Mouse (Mus musculus) heart, adult 2 months (tissue): ENCODE measurements around the gene Per2. TPM values are rescaled to one million over a fixed set of nuclear protein-coding genes. Genes with fewer than 3 reads are reported as not detected.

Experiments
- DNase-seq, 2 experiments: peaks; one replicate each; pipeline ENCODE4 v3.0.0; 2021
- H3K27ac ChIP-seq: fragments of 200-600 bp; 2 replicates; pipeline ENCODE4 v1.8.1; 2022
- H3K27me3 ChIP-seq: fragments of 200-500 bp; 2 replicates; pipeline ENCODE4 v1.6.1; 2012; ENCODE audit warnings: mild to moderate bottlenecking, low read length, inconsistent platforms, mixed read lengths; ENCODE audit not compliant: control insufficient read depth, insufficient read depth
- H3K36me3 ChIP-seq: fragments of 200-500 bp; 2 replicates; pipeline ENCODE4 v1.6.1; 2012; ENCODE audit warnings: low read length, inconsistent platforms; ENCODE audit not compliant: control insufficient read depth, insufficient read depth
- H3K4me1 ChIP-seq: fragments of 200-500 bp; 2 replicates; pipeline ENCODE4 v1.6.1; 2011; ENCODE audit warnings: low read length; ENCODE audit not compliant: control insufficient read depth, insufficient read depth
- H3K4me3 ChIP-seq: fragments of 200-600 bp; 2 replicates; pipeline ENCODE4 v1.8.1; 2022
- H3K79me2 ChIP-seq: fragments of 200-500 bp; replicated peaks from 2 replicates; pipeline ENCODE4 v1.6.1; 2012; ENCODE audit warnings: mild to moderate bottlenecking, inconsistent platforms, low read length, moderate library complexity, mixed read lengths; ENCODE audit not compliant: control insufficient read depth, insufficient read depth
- H3K9ac ChIP-seq: fragments of 200-500 bp; 2 replicates; pipeline ENCODE4 v1.6.1; 2012; ENCODE audit warnings: low read depth, mild to moderate bottlenecking, control low read depth, inconsistent platforms, low read length, mixed read lengths
- CTCF ChIP-seq: fragments of 200-600 bp; IDR thresholded peaks from 2 replicates; pipeline ENCODE4 v1.8.1; 2022; ENCODE audit warnings: antibody characterized with exemption, mild to moderate bottlenecking, moderate library complexity
- EP300 ChIP-seq: fragments of 200-500 bp; IDR thresholded peaks from 2 replicates; pipeline ENCODE4 v1.6.1; 2011; ENCODE audit warnings: low read depth, low read length, control low read depth; ENCODE audit not compliant: insufficient read depth
- POLR2A ChIP-seq: fragments of 200-500 bp; IDR thresholded peaks from 2 replicates; pipeline ENCODE4 v1.6.1; 2011; ENCODE audit warnings: mild to moderate bottlenecking, low read depth, low read length, control low read depth; ENCODE audit not compliant: insufficient read depth
- WGBS: fragments of 180-500 bp; shearing (Covaris S2); methylation state at CpG from one replicate; pipeline ENCODE4 v1.1.7; 2018; 5-methylcytosine and 5-hydroxymethylcytosine counted together
- intact Hi-C: fragments of 180-260 bp; cut with DNase I; formaldehyde crosslinking; loops from one replicate; pipeline ENCODE4 v1.15.1; 2025
- polyA plus RNA-seq: library from polyadenylated mRNA; depleted of rRNA; stranded (reverse); fragments of >200 nt; gene quantifications from 2 replicates; pipeline ENCODE4 v1.2.3, GENCODE M21; 2012
- total RNA-seq, 2 experiments: library from RNA; stranded (reverse); gene quantifications; 2 replicates each; pipeline ENCODE4 v1.2.3; 2021

Gene Per2
- total and polyA plus RNA-seq, 3 experiments, result 3.8 to 13.8 (median 6.3) TPM

- H3K9ac ChIP-seq, result peak overlapping the region; percentile 5; the same call in 1 of the 2 replicates
Measured at GRCm38 (mm10) chr1:91444841-91445830, 14.0 kb downstream of the Per2 start.

GRCm38 (mm10) chr1:91442350-91442990 is 16.7 kb downstream of the Per2 start:
- no peak for TF ChIP-seq POLR2A
- no peak for TF ChIP-seq EP300
- intact Hi-C loops, result no loop called here
- Histone ChIP-seq H3K4me3 (no peak overlapping the region), H3K9ac (no peak overlapping the region), H3K79me2 (no peaks in the 10 kb centered on the region), H3K27ac (no peak overlapping the region), H3K27me3 (no peaks in the 10 kb centered on the region), H3K36me3 (peaks cover 7% of the 10 kb centered on the region), H3K4me1 (peaks cover 17% of the 10 kb centered on the region)
- no peak for DNase-seq
- 87% methylated on average over 7 of the region's 7 CpGs for WGBS

More at GRCm38 (mm10) chr1:91444841-91445830, 14.0 kb downstream of the Per2 start:
- Histone ChIP-seq H3K4me3 (no peak overlapping the region), H3K27ac (peak overlapping the region; percentile 83), H3K4me1 (peaks cover 22% of the 10 kb centered on the region), H3K27me3 (no peaks in the 10 kb centered on the region), H3K79me2 (no peaks in the 10 kb centered on the region), H3K36me3 (peaks cover 18% of the 10 kb centered on the region)
- intact Hi-C loops, result no loop called here
- no peak for DNase-seq
- TF ChIP-seq EP300 (no peak), CTCF (no peak)
- WGBS, result 90% methylated on average over 17 of the region's 17 CpGs

GRCm38 (mm10) chr1:91441855-91442254 is 17.3 kb downstream of the Per2 start:
- intact Hi-C loops, result no loop called here
- no peak for TF ChIP-seq CTCF
- TF ChIP-seq EP300, result no peak
- no peak for TF ChIP-seq POLR2A
- H3K27ac ChIP-seq, result no peak overlapping the region
- no peaks in the 10 kb centered on the region for H3K79me2 ChIP-seq
- H3K27me3 ChIP-seq, result no peaks in the 10 kb centered on the region
- WGBS, result 93% methylated on average over 3 of the region's 3 CpGs
- H3K4me3 ChIP-seq, result no peak overlapping the region
- peaks cover 10% of the 10 kb centered on the region for H3K36me3 ChIP-seq
- no peak for DNase-seq
- H3K9ac ChIP-seq, result no peak overlapping the region
- H3K4me1 ChIP-seq, result peaks cover 18% of the 10 kb centered on the region

- no peaks in the 10 kb centered on the region for H3K27me3 ChIP-seq
- no peak for DNase-seq
- no peak overlapping the region for H3K9ac ChIP-seq
- peaks cover 14% of the 10 kb centered on the region for H3K36me3 ChIP-seq
- H3K79me2 ChIP-seq, result no peaks in the 10 kb centered on the region
- no peak overlapping the region for H3K27ac ChIP-seq
- TF ChIP-seq EP300 (no peak), POLR2A (no peak), CTCF (no peak)
- 93% methylated on average over 8 of the region's 8 CpGs for WGBS
- no peak overlapping the region for H3K4me3 ChIP-seq
- peaks cover 19% of the 10 kb centered on the region for H3K4me1 ChIP-seq
- intact Hi-C loops, result no loop called here
Measured at GRCm38 (mm10) chr1:91439776-91440175, 19.3 kb downstream of the Per2 start.

- TF ChIP-seq CTCF (no peak), EP300 (no peak), POLR2A (no peak)
- WGBS, result 93% methylated on average over 7 of the region's 7 CpGs
- H3K4me3 ChIP-seq, result no peak overlapping the region
- H3K27me3 ChIP-seq, result no peaks in the 10 kb centered on the region
- H3K4me1 ChIP-seq, result peaks cover 19% of the 10 kb centered on the region
- H3K9ac ChIP-seq, result no peak overlapping the region
- no peaks in the 10 kb centered on the region for H3K79me2 ChIP-seq
- peak overlapping the region; percentile 94 for H3K27ac ChIP-seq
- intact Hi-C loops, result loop anchor here (2.0 kb wide), 1 partner anchor 21 kb away; the partner anchor contains the start of gene Per2
- H3K36me3 ChIP-seq, result peaks cover 14% of the 10 kb centered on the region
- no peak for DNase-seq
Measured at GRCm38 (mm10) chr1:91437573-91437972, 21.6 kb downstream of the Per2 start.

GRCm38 (mm10) chr1:91437083-91437400 is 22.1 kb downstream of the Per2 start:
- Histone ChIP-seq H3K27me3 (no peaks in the 10 kb centered on the region), H3K4me3 (no peak overlapping the region), H3K27ac (peak overlapping the region; percentile 94), H3K9ac (no peak overlapping the region), H3K79me2 (no peaks in the 10 kb centered on the region), H3K36me3 (peaks cover 14% of the 10 kb centered on the region), H3K4me1 (peaks cover 19% of the 10 kb centered on the region)
- intact Hi-C loops, result loop anchor here (2.0 kb wide), 1 partner anchor 22 kb away; the partner anchor contains the start of gene Per2
- TF ChIP-seq POLR2A (no peak), CTCF (no peak), EP300 (no peak)
- DNase-seq, result no peak
- 80% methylated on average over 3 of the region's 3 CpGs for WGBS
